Mouse (Mus musculus): ENCODE data around the gene Hmgb2. TPM values are rescaled to one million over a fixed set of nuclear protein-coding genes. Genes with fewer than 3 reads are reported as not detected.

The Hmgb2 gene
- polyA plus RNA-seq, 1 experiment from 2014 or later = 288 TPM

DNA sequence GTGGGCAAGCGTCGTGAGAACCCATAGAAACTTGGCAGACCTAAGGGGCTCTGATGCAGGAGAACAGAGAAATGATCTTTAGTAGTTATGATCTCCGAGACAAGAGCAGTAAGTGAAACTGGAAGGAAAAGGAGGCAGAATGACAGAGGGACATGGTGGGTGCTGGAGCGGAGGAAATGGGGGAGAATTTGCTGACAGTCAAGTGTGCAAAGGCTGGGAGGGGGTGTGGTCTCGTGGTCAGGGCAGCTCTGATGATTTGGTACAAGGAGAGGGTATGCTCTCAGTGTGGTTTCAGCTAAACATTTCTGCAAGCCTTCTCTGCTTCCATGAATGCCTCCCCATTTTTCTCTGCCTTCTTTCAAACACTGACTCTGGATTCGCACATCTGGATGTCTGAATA lies 24.5 kb downstream of the Hmgb2 start:
- no peaks in the 10 kb centered on the region for H3K36me3 ChIP-seq (ENCODE audit: control insufficient read depth, insufficient read depth, low read length)
- no peak overlapping the region for H3K27ac ChIP-seq (ENCODE audit: low read depth, low read length)
- no peak overlapping the region for H3K4me3 ChIP-seq (ENCODE audit: low read depth, low read length)
- no peak overlapping the region for H3K4me2 ChIP-seq
- no peak for ATAC-seq (replicated peaks; ENCODE audit: insufficient number of reproducible peaks, low FRiP score, low TSS enrichment)
- no peaks in the 10 kb centered on the region for H3K4me1 ChIP-seq (ENCODE audit: control insufficient read depth, insufficient read depth, low read length)
- H3K9ac ChIP-seq (ENCODE audit: low read depth, low read length) = no peak overlapping the region
- no peaks in the 10 kb centered on the region for H3K9me3 ChIP-seq (replicated peaks; ENCODE audit: control insufficient read depth, low read length)
- no peaks in the 10 kb centered on the region for H3K27me3 ChIP-seq (ENCODE audit: control insufficient read depth, insufficient read depth, low read length)
- WGBS (ENCODE audit: insufficient replicate concordance) = 91% methylated on average over 6 of the region's 6 CpGs

DNA sequence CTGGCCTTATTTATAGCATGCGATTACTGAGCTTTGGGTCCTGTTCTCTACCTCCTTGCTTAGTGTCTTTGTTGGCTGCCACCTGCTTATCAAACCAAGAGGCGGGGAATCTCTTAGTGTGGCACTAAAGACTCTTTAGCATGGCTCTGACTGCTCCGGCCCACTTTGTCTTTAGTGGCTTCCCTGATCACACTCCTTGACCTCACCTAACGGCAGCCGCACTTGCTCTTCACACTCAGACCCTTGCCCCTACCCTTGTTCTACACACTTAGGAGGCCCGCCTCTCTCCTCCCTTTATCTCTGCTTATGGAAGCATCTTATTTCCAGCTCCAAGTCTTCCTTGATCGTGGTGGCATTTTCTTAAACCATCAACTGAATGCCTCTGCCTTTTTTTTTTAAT lies 26.9 kb downstream of the Hmgb2 start:
- no peaks in the 10 kb centered on the region for H3K36me3 ChIP-seq (ENCODE audit: control insufficient read depth, insufficient read depth, low read length)
- 71% methylated on average over 7 of the region's 7 CpGs for WGBS (ENCODE audit: insufficient replicate concordance)
- ATAC-seq (replicated peaks; ENCODE audit: insufficient number of reproducible peaks, low FRiP score, low TSS enrichment) = no peak
- H3K4me3 ChIP-seq (ENCODE audit: low read depth, low read length) = no peak overlapping the region
- H3K9me3 ChIP-seq (replicated peaks; ENCODE audit: control insufficient read depth, low read length) = no peaks in the 10 kb centered on the region
- H3K4me2 ChIP-seq = no peak overlapping the region
- no peaks in the 10 kb centered on the region for H3K27me3 ChIP-seq (ENCODE audit: control insufficient read depth, insufficient read depth, low read length)
- no peak overlapping the region for H3K9ac ChIP-seq (ENCODE audit: low read depth, low read length)
- H3K27ac ChIP-seq (ENCODE audit: low read depth, low read length) = no peak overlapping the region
- H3K4me1 ChIP-seq (ENCODE audit: control insufficient read depth, insufficient read depth, low read length) = no peaks in the 10 kb centered on the region

DNA sequence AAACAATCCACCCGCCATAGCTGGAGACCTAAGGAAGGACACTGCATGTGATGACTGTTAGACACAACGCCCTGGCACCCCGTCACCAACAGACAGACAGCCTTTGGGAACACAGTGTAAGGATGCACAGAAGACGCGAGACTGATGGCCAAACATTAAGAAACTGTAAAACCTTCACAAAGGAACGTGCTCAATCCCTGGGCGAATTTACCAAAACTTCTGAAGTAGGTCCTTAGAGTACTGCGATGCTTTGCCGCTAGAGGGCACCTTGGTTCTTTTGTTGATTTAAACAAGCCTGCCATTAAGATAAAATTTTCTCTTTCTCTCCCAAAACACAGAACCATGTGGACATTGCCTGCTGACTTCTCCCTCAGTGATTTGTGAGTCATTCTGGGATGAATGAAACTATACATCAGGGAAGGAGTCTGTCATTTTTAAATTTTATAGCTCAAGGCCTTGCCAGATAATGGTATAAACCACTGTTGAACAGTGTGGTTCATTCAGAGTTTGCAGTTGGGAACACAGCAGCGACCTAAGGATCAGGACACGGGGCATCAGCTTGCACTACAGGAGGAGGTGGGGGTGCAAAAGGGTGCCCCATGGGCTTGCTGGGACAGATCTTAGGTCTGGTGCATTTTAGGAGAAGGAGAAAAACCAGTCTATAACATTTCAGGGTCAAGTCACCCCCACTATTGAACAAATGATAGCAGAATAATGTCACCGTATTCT lies 28.6 kb downstream of the Hmgb2 start:
- H3K9ac ChIP-seq (ENCODE audit: low read depth, low read length) = no peak overlapping the region
- no peaks in the 10 kb centered on the region for H3K9me3 ChIP-seq (replicated peaks; ENCODE audit: control insufficient read depth, low read length)
- H3K4me1 ChIP-seq (ENCODE audit: control insufficient read depth, insufficient read depth, low read length) = no peaks in the 10 kb centered on the region
- H3K4me3 ChIP-seq (ENCODE audit: low read depth, low read length) = no peak overlapping the region
- H3K4me2 ChIP-seq = no peak overlapping the region
- H3K27me3 ChIP-seq (ENCODE audit: control insufficient read depth, insufficient read depth, low read length) = no peaks in the 10 kb centered on the region
- 42% methylated on average over 12 of the region's 12 CpGs for WGBS (ENCODE audit: insufficient replicate concordance)
- H3K36me3 ChIP-seq (ENCODE audit: control insufficient read depth, insufficient read depth, low read length) = no peaks in the 10 kb centered on the region
- H3K27ac ChIP-seq (ENCODE audit: low read depth, low read length) = no peak overlapping the region
- ATAC-seq (replicated peaks; ENCODE audit: insufficient number of reproducible peaks, low FRiP score, low TSS enrichment) = no peak

DNA sequence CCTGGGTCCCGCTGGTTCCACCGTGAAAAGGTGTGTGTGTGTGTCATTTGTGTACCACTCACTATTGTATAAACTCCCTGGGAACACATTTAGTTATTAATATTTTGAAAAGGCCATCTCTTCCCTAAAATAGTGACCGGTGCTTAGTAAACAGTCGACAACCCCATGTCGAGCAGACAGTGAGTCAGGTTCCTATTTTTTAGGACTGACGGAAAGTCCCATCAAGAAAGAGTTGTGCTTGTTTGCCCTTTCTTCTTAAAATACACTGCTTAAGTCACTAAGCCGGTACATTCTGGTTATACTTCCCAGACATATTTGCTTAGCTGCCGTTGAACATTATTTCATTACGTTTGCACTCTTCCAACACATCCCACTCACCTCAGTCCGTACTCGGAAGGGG lies 29.2 kb downstream of the Hmgb2 start:
- no peaks in the 10 kb centered on the region for H3K4me1 ChIP-seq (ENCODE audit: control insufficient read depth, insufficient read depth, low read length)
- no peak overlapping the region for H3K4me2 ChIP-seq
- 83% methylated on average over 11 of the region's 11 CpGs for WGBS (ENCODE audit: insufficient replicate concordance)
- no peak overlapping the region for H3K9ac ChIP-seq (ENCODE audit: low read depth, low read length)
- H3K27me3 ChIP-seq (ENCODE audit: control insufficient read depth, insufficient read depth, low read length) = no peaks in the 10 kb centered on the region
- ATAC-seq (replicated peaks; ENCODE audit: insufficient number of reproducible peaks, low FRiP score, low TSS enrichment) = no peak
- no peak overlapping the region for H3K4me3 ChIP-seq (ENCODE audit: low read depth, low read length)
- no peaks in the 10 kb centered on the region for H3K9me3 ChIP-seq (replicated peaks; ENCODE audit: control insufficient read depth, low read length)
- H3K36me3 ChIP-seq (ENCODE audit: control insufficient read depth, insufficient read depth, low read length) = no peaks in the 10 kb centered on the region
- no peak overlapping the region for H3K27ac ChIP-seq (ENCODE audit: low read depth, low read length)

DNA sequence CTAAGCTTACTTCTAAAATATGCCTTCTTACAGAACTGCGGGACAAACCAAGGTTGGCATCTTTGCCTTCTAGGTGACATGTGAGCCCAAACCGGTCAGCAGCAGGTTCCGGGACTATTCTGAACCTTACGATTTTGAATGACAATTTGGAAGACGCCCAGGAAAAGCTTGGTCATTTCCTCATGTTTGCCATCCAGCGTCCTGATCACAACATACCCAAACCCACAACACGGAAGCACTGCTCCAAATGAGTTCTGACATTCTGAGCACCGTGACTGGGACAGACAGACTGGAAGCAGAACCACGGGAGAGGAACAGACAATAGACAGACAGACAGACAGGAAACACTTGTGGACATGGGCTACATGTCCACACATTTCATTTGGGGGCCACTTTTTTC lies 29.7 kb downstream of the Hmgb2 start:
- ATAC-seq (replicated peaks; ENCODE audit: insufficient number of reproducible peaks, low FRiP score, low TSS enrichment) = no peak
- no peak overlapping the region for H3K9ac ChIP-seq (ENCODE audit: low read depth, low read length)
- no peaks in the 10 kb centered on the region for H3K36me3 ChIP-seq (ENCODE audit: control insufficient read depth, insufficient read depth, low read length)
- no peak overlapping the region for H3K27ac ChIP-seq (ENCODE audit: low read depth, low read length)
- no peak overlapping the region for H3K4me3 ChIP-seq (ENCODE audit: low read depth, low read length)
- no peak overlapping the region for H3K4me2 ChIP-seq
- 77% methylated on average over 9 of the region's 9 CpGs for WGBS (ENCODE audit: insufficient replicate concordance)
- no peaks in the 10 kb centered on the region for H3K9me3 ChIP-seq (replicated peaks; ENCODE audit: control insufficient read depth, low read length)
- H3K27me3 ChIP-seq (ENCODE audit: control insufficient read depth, insufficient read depth, low read length) = no peaks in the 10 kb centered on the region
- no peaks in the 10 kb centered on the region for H3K4me1 ChIP-seq (ENCODE audit: control insufficient read depth, insufficient read depth, low read length)

DNA sequence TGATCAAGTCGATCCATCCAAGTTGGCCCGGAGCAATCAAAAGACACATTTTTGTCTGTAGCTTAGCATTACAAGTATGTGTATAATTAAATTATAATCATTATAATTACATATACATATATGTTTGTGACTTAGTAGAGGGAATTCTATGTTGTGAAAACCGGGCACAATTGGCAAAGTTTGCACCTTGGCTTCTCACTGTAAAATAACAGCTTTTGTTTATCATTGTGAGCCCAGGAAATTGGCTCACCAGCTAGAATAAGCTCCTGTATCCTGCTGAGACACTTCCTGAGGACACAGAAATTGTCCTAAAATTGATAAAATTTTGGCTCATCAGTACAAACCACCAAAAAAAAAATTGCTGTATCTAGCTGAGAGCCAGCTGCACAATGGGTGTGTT lies 34.7 kb downstream of the Hmgb2 start:
- Histone ChIP-seq H3K9ac (ENCODE audit: low read depth, low read length) (no peak overlapping the region), H3K27ac (ENCODE audit: low read depth, low read length) (no peak overlapping the region), H3K4me1 (ENCODE audit: control insufficient read depth, insufficient read depth, low read length) (no peaks in the 10 kb centered on the region), H3K4me2 (no peak overlapping the region), H3K9me3 (replicated peaks; ENCODE audit: control insufficient read depth, low read length) (no peaks in the 10 kb centered on the region), H3K27me3 (ENCODE audit: control insufficient read depth, insufficient read depth, low read length) (no peaks in the 10 kb centered on the region), H3K4me3 (ENCODE audit: low read depth, low read length) (no peak overlapping the region), H3K36me3 (ENCODE audit: control insufficient read depth, insufficient read depth, low read length) (no peaks in the 10 kb centered on the region)
- 86% methylated on average over 3 of the region's 3 CpGs for WGBS (ENCODE audit: insufficient replicate concordance)
- no peak for ATAC-seq (replicated peaks; ENCODE audit: insufficient number of reproducible peaks, low FRiP score, low TSS enrichment)

DNA sequence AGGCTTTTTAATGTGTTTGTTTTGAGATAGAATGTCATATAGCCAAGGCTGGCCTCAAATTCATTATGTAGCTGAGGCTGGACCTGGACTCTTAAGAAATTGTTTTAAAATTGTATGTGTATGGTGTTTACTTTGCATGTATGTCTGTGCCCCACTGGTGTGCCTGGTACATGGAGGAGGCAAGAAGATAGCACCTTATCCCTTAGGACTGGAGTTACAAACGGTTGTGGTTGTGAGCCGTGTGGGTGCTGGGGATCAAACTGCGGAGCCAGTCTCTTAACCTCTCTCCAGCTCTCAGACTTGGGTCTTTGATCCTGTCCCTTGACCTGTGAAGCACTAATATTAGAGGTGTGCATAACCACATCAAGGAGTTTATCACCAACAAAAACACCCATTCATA lies 35.1 kb downstream of the Hmgb2 start:
- H3K4me2 ChIP-seq = no peak overlapping the region
- H3K27ac ChIP-seq (ENCODE audit: low read depth, low read length) = no peak overlapping the region
- H3K27me3 ChIP-seq (ENCODE audit: control insufficient read depth, insufficient read depth, low read length) = no peaks in the 10 kb centered on the region
- H3K36me3 ChIP-seq (ENCODE audit: control insufficient read depth, insufficient read depth, low read length) = no peaks in the 10 kb centered on the region
- ATAC-seq (replicated peaks; ENCODE audit: insufficient number of reproducible peaks, low FRiP score, low TSS enrichment) = no peak
- 81% methylated on average over 3 of the region's 3 CpGs for WGBS (ENCODE audit: insufficient replicate concordance)
- no peaks in the 10 kb centered on the region for H3K4me1 ChIP-seq (ENCODE audit: control insufficient read depth, insufficient read depth, low read length)
- H3K9ac ChIP-seq (ENCODE audit: low read depth, low read length) = no peak overlapping the region
- no peak overlapping the region for H3K4me3 ChIP-seq (ENCODE audit: low read depth, low read length)
- H3K9me3 ChIP-seq (replicated peaks; ENCODE audit: control insufficient read depth, low read length) = no peaks in the 10 kb centered on the region

DNA sequence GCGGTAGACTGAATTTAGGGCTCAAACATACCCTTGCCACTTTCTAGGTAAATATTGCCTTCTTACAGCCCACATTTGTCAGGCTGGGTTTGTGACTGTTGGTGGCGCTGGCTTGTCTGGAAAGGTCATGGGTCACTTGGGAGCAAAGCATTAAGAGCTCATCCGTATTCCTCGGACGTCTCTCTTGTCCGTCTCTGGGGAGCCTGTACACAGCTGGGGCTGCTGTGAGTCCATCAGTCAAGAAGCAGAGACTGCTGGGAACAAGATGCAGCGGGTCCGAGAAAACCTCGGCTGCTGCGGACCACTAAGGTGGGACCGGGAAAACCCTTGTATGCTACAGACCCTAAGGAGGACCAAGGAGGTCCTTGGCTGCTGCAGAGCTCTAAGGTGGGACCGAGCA lies 35.9 kb downstream of the Hmgb2 start:
- H3K27me3 ChIP-seq (ENCODE audit: control insufficient read depth, insufficient read depth, low read length) = no peaks in the 10 kb centered on the region
- H3K4me1 ChIP-seq (ENCODE audit: control insufficient read depth, insufficient read depth, low read length) = no peaks in the 10 kb centered on the region
- H3K36me3 ChIP-seq (ENCODE audit: control insufficient read depth, insufficient read depth, low read length) = no peaks in the 10 kb centered on the region
- 76% methylated on average over 12 of the region's 12 CpGs for whole genome bisulfite sequencing (ENCODE audit: insufficient replicate concordance)
- no peak overlapping the region for H3K9ac ChIP-seq (ENCODE audit: low read depth, low read length)
- no peak for ATAC-seq (replicated peaks; ENCODE audit: insufficient number of reproducible peaks, low FRiP score, low TSS enrichment)
- H3K4me2 ChIP-seq = no peak overlapping the region
- H3K4me3 ChIP-seq (ENCODE audit: low read depth, low read length) = no peak overlapping the region
- H3K9me3 ChIP-seq (replicated peaks; ENCODE audit: control insufficient read depth, low read length) = no peaks in the 10 kb centered on the region
- H3K27ac ChIP-seq (ENCODE audit: low read depth, low read length) = no peak overlapping the region
